Mouse (Mus musculus): ENCODE data around the gene Zdhhc5. TPM values are rescaled to one million over a fixed set of nuclear protein-coding genes. Genes with fewer than 3 reads are reported as not detected.
"Not testable (repeated sequence)": the region's sequence is repeated elsewhere in the genome, so short reads cannot be mapped to it uniquely, and the experiment has no call there.

The Zdhhc5 gene
- total and polyA plus RNA-seq, 3 experiments, result 29.3 to 42.9 TPM; not detected in 1

DNA sequence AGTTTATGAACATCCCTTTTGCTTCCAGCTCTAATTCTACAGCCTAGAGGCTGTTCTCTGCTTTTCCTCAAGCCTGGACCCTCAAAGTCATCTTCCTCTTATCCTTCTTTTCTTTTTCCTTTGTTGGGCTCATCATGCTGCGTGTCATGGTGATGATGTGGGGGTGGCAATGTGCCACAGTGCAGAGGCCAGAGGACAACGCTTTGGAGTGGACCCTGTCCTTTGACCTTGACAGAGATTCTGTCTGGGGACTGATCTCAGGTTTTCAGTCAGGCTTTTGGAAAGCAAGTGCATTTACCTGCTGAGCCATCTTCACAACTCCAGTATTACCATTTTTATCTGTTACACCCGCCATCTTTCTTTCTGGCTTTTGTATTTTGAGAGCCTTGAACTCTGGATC, 16.2 kb upstream of the Zdhhc5 start:
- Histone ChIP-seq H3K4me1 (ENCODE audit: control insufficient read depth in 1 of 2, insufficient read depth in 2 of 2, low read length in 2 of 2) (peaks cover 3 to 11% of the 10 kb centered on the region in 2 experiments), H3K79me2 (ENCODE audit: control insufficient read depth, insufficient read depth, low read length, poor library complexity) (peaks cover 8% of the 10 kb centered on the region), H3K27ac (ENCODE audit: control insufficient read depth, low read depth, low read length) (no peak overlapping the region), H3K9ac (ENCODE audit: control insufficient read depth, low read depth, low read length, poor library complexity, severe bottlenecking) (no peak overlapping the region), H3K4me3 (ENCODE audit: control insufficient read depth in 1 of 2, insufficient read depth in 1 of 2, low read depth in 2 of 2, low read length in 2 of 2) (no peak overlapping the region), H3K27me3 (ENCODE audit: control insufficient read depth in 1 of 2, insufficient read depth in 2 of 2, low read length in 2 of 2) (no peaks in the 10 kb centered on the region), H3K9me3 (replicated peaks; ENCODE audit: insufficient read depth, low read length) (no peaks in the 10 kb centered on the region), H3K36me3 (ENCODE audit: control insufficient read depth in 1 of 2, insufficient read depth in 2 of 2, low read length in 2 of 2) (peaks cover 0 to under 1% of the 10 kb centered on the region in 2 experiments; a peak in 1 of 4 replicates)
- no peak for DNase-seq (ENCODE audit: low read depth, low spot score)
- TF ChIP-seq TAL1 (IDR thresholded peaks at IDR 0.05; ENCODE audit: low read length) (no peak), CTCF (IDR thresholded peaks at IDR 0.05 in 2 of 3, conservative IDR thresholded peaks at IDR 0.05 in 1 of 3; ENCODE audit: control insufficient read depth in 1 of 3, insufficient read depth in 1 of 3, low read depth in 2 of 3, low read length in 3 of 3, poor library complexity in 1 of 3, severe bottlenecking in 1 of 3) (no peak), JUND (IDR thresholded peaks at IDR 0.05; ENCODE audit: low read depth, low read length) (no peak), CHD1 (IDR thresholded peaks at IDR 0.05; ENCODE audit: low read depth, low read length) (no peak), POLR2AphosphoS2 (IDR thresholded peaks at IDR 0.05; ENCODE audit: low read length) (no peak), NELFE (IDR thresholded peaks at IDR 0.05; ENCODE audit: low read depth, low read length) (no peak), MEF2A (IDR thresholded peaks at IDR 0.05; ENCODE audit: extremely low read depth, insufficient replicate concordance, low read depth, low read length, poor library complexity, severe bottlenecking) (no peak), POLR2AphosphoS5 (IDR thresholded peaks at IDR 0.05; ENCODE audit: borderline replicate concordance, low read depth, low read length) (no peak)

DNA sequence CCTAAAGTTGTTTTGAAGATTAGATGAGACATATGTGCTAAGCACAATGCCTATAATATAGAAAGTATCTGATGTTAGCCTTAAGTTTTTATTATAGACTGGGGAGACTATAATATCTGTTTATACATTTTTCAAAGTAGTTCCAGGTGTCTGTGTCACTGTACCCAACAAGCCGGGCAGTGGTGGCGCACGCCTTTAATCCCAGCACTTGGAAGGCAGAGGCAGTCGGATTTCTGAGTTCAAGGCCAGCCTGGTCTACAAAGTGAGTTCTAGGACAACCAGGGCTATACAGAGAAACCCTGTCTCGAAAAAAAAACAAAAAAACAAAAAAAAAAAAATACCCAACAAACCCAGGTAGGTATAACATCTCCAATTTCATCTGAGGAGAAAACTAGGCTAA, 13.2 kb upstream of the Zdhhc5 start:
- not testable (repeated sequence) for H3K27ac ChIP-seq (ENCODE audit: control insufficient read depth, low read depth, low read length); H3K27me3 ChIP-seq (ENCODE audit: control insufficient read depth in 1 of 2, insufficient read depth in 2 of 2, low read length in 2 of 2); H3K9me3 ChIP-seq (replicated peaks; ENCODE audit: insufficient read depth, low read length); H3K9ac ChIP-seq (ENCODE audit: control insufficient read depth, low read depth, low read length, poor library complexity, severe bottlenecking); DNase-seq (ENCODE audit: low read depth, low spot score)
- Histone ChIP-seq H3K79me2 (ENCODE audit: control insufficient read depth, insufficient read depth, low read length, poor library complexity) (peaks cover 27% of the 10 kb centered on the region), H3K4me1 (ENCODE audit: control insufficient read depth in 1 of 2, insufficient read depth in 2 of 2, low read length in 2 of 2) (peaks cover 3 to 10% of the 10 kb centered on the region in 2 experiments), H3K4me3 (ENCODE audit: control insufficient read depth in 1 of 2, insufficient read depth in 1 of 2, low read depth in 2 of 2, low read length in 2 of 2) (peak overlapping the region in 1 of 2 experiments; percentile 52; a peak in 2 of 4 replicates), H3K36me3 (ENCODE audit: control insufficient read depth in 1 of 2, insufficient read depth in 2 of 2, low read length in 2 of 2) (peaks cover 5 to 20% of the 10 kb centered on the region in 2 experiments; a peak in 3 of 4 replicates)

DNA sequence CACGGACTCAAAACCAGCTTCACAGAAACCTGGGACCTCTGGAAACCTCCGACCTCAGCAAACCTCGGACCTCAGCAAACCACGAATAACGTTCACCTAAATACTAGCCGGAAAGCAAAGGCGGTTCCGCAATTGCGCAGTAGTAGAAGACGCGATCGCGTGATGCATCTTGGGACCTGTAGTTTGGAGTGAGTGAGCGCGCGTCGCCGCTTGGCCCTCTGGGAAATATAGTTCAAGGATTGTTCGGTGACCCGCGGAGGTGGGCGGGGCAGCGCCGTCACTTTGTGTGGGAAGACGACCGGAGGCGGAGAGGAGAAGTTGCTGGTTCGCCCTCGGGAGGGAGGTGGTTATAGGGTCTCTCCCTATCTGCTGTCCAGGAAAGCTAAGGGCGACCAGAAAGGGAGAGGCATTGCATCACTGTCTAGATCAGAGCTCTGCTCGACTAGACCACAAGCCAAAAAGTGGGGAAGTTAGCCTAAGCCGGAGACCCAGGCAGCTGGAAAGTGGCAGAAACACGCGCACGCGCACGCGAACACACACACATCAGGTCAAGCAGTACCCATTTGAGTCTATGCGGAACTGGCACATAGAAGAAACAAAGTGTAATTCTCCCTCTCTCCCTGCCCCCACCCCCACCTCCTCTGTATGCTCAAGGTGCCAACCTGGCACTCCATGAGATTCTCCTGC, 12.3 kb upstream of the Zdhhc5 start, which contains the start of gene Clp1:
Clp1 (minus strand) TSS at position 179 of the 687 bp plus-strand sequence.
- Histone ChIP-seq H3K27ac (ENCODE audit: control insufficient read depth, low read depth, low read length) (peak within 1 kb of the TSS; percentile 87), H3K4me1 (ENCODE audit: control insufficient read depth in 1 of 2, insufficient read depth in 2 of 2, low read length in 2 of 2) (peaks cover 3 to 10% of the 10 kb centered on the region in 2 experiments)
- TF ChIP-seq KAT2A (conservative IDR thresholded peaks at IDR 0.05; ENCODE audit: low read depth, low read length) (peak; percentile 97), TAL1 (IDR thresholded peaks at IDR 0.05; ENCODE audit: low read length) (no peak), CHD1 (IDR thresholded peaks at IDR 0.05; ENCODE audit: low read depth, low read length) (no peak), USF1 (IDR thresholded peaks at IDR 0.05; ENCODE audit: low read depth, low read length) (peak; percentile 72), BHLHE40 (IDR thresholded peaks at IDR 0.05; ENCODE audit: borderline replicate concordance, low read depth, low read length) (no peak), E2F4 (IDR thresholded peaks at IDR 0.05; ENCODE audit: borderline replicate concordance, low read depth, low read length) (no peak), MYB (IDR thresholded peaks at IDR 0.05; ENCODE audit: low read depth, low read length) (peak; percentile 67), TCF12 (IDR thresholded peaks at IDR 0.05; ENCODE audit: low read depth, low read length) (peak; percentile 58; the same call in 1 of the 2 replicates), ZC3H11A (IDR thresholded peaks at IDR 0.05; ENCODE audit: low read depth, low read length) (no peak), SMC3 (IDR thresholded peaks at IDR 0.05; ENCODE audit: low read depth, low read length) (no peak), HCFC1 (IDR thresholded peaks at IDR 0.05; ENCODE audit: low read depth, low read length) (peak; percentile 97), POLR2A (IDR thresholded peaks at IDR 0.05; ENCODE audit: control insufficient read depth in 1 of 2, insufficient read depth in 1 of 2, low read depth in 1 of 2, low read length in 2 of 2, poor library complexity in 1 of 2) (peak; percentile 69 to 98; a peak in 3 of 4 replicates), NRF1 (IDR thresholded peaks at IDR 0.05; ENCODE audit: insufficient read depth, low read depth, low read length, poor library complexity, severe bottlenecking) (peak; percentile 79), ZKSCAN1 (IDR thresholded peaks at IDR 0.05; ENCODE audit: low read depth, low read length) (no peak), ETS1 (IDR thresholded peaks at IDR 0.05; ENCODE audit: low read depth, low read length) (peak; percentile 53; the same call in 1 of the 2 replicates), MEF2A (IDR thresholded peaks at IDR 0.05; ENCODE audit: extremely low read depth, insufficient replicate concordance, low read depth, low read length, poor library complexity, severe bottlenecking) (no peak), CTCF (IDR thresholded peaks at IDR 0.05 in 2 of 3, conservative IDR thresholded peaks at IDR 0.05 in 1 of 3; ENCODE audit: control insufficient read depth in 1 of 3, insufficient read depth in 1 of 3, low read depth in 2 of 3, low read length in 3 of 3, poor library complexity in 1 of 3, severe bottlenecking in 1 of 3) (no peak), RAD21 (IDR thresholded peaks at IDR 0.05; ENCODE audit: low read depth, low read length) (no peak), ELF1 (IDR thresholded peaks at IDR 0.05; ENCODE audit: low read depth, low read length) (peak; percentile 100)

More for the DNA sequence above, 12.3 kb upstream of the Zdhhc5 start, which contains the start of gene Clp1:
- no peaks in the 10 kb centered on the region for H3K27me3 ChIP-seq (ENCODE audit: control insufficient read depth in 1 of 2, insufficient read depth in 2 of 2, low read length in 2 of 2)
- peak; percentile 99 for DNase-seq (ENCODE audit: low read depth, low spot score)
- H3K36me3 ChIP-seq (ENCODE audit: control insufficient read depth in 1 of 2, insufficient read depth in 2 of 2, low read length in 2 of 2), result peaks cover 5 to 24% of the 10 kb centered on the region in 2 experiments; a peak in 3 of 4 replicates
- H3K4me3 ChIP-seq (ENCODE audit: control insufficient read depth in 1 of 2, insufficient read depth in 1 of 2, low read depth in 2 of 2, low read length in 2 of 2), result peak within 1 kb of the TSS; percentile 83 to 92
- H3K9me3 ChIP-seq (replicated peaks; ENCODE audit: insufficient read depth, low read length), result no peaks in the 10 kb centered on the region
- H3K79me2 ChIP-seq (ENCODE audit: control insufficient read depth, insufficient read depth, low read length, poor library complexity), result peaks cover 27% of the 10 kb centered on the region
- H3K9ac ChIP-seq (ENCODE audit: control insufficient read depth, low read depth, low read length, poor library complexity, severe bottlenecking), result peak within 1 kb of the TSS; percentile 88
